Mouse (Mus musculus): ENCODE measurements around the gene Gmfg.

The Gmfg gene

GRCm38 (mm10) chr7:28438771-28439170, 1.5 kb downstream of the Gmfg start:
- DNase-seq, result no peak

DNA sequence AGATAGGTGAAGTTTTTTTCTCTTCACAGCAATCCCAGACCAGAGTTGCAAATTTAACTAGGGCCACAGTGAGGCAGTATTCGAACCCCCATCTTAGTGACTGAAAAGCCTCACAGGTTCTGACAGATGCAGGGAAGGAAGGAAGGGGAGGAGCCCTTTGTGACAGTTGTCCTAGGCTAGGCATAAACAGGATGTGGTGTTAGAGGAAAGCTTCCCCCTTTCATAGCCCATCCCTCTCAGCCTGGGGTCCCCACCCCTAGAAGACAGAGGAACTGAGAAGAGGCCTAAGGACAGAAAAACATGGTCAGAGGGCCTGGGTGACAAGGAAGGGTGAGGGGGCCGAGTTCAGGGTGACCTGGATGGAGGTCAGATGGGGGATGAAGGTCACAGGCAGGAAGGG, 3.5 kb downstream of the Gmfg start:
- peak; percentile 50 to 65 for DNase-seq

GRCm38 (mm10) chr7:28441776-28442485, 4.7 kb downstream of the Gmfg start:
- no peak for DNase-seq

- no peak for DNase-seq
Measured at GRCm38 (mm10) chr7:28442688-28443087, 5.4 kb downstream of the Gmfg start.

- DNase-seq, result no peak
Measured at GRCm38 (mm10) chr7:28444344-28444974, 7.2 kb downstream of the Gmfg start.

DNA sequence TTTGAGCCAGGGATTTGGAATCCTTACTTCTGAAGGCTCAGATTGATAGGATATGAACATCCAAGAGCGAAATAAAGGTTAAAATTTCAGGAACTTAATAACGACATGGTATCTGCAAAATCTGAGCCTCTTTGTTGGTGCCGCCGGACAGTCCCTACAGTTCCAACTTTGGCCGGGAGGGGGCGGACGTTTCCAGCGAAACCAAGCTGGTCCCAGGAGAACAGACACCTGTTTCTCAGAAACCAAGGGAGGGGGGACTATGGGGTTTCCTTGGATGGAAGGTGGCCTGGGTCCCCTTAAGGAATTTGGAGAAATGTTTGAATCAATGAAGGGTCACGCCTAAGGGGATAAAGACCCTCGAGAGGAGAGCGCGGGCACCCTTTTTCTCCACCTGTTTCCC, 9.2 kb downstream of the Gmfg start:
- DNase-seq, result peak; percentile 69 to 91

DNA sequence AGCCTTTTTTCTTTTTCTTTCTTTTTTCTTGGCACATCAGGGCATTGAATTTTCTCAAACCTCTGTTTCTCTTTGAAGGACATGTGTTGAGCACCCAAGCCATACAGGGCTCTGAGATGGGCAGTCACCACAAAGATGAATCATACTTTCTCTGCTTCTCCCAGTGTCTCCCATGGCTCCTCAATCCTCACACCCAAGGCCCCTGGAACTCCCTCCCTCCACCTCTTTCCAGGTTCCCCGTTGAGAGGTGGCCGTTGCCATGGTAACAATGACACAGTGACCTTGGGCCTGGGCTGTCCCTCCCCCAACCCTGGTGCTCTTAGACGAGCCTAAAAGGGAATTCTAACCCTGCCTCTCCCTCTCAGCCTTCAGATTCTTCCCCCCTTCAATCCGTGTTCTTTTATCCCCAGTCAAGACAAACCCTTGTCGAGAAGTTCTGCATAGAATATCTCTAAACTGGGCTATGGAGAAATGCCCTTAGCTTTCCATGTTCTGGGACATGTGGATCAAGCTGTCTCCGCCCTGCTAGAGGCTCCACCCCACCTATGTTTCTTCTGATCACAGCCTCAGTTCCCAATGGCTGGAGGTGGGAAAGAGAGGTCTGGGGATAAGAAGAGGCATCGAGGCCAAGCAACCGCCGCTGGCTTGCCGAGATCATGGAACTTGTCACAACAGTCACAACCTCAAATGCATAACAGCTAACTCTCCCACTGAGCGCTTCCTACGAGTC, 10.0 kb downstream of the Gmfg start:
- peak in 1 of 2 experiments; percentile 33 for DNase-seq

DNA sequence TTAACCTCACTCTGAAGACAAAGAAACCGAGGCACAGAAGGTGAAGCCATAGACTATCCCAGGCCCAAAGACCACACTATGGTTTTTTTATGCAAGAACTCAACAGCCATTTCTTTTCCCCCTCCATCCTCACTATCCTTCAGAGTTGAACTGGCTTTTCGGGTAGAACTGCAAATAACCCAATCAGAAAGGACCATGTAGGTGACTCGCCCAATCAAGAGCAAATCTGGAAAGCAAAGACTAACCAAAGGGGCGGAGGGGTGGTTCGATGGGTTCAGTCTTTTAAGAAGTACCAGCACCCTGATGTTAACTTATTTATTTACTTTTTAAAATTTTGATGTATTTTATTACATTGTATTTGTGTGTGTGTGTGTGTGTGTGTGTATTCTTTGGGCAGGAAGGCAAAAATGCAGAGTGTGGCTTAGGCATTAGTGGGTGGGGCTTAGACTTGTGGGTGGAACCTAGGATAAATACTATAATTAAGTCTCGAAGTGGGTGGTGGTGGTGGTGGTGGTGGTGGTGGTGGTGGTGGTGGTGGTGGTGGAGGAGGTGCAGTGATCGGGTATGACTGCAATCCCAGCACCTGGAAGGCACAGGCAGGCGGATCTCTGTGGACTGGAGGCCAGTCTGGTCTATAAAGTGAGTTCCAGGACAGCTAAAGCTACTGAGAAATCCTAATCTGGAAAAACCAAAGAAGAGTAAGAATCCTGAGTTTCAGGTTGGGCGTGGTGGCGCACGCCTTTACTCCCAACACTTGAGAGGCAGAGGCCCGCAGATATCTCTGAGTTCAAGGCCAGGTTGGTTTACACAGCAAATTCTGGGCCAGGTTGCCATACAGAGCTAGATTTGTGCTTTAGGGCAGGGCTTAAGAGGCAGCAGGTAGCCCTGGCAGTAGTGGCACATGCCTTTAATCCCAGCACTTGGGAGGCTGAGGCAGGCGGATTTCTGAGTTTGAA, 10.9 kb downstream of the Gmfg start:
- no peak for DNase-seq

- DNase-seq, result peak in 1 of 2 experiments; percentile 29
Measured at GRCm38 (mm10) chr7:28451531-28452360, 14.5 kb downstream of the Gmfg start, which contains the start of gene Lrfn1. Lrfn1 (plus strand) TSS chr7:28451980.

DNA sequence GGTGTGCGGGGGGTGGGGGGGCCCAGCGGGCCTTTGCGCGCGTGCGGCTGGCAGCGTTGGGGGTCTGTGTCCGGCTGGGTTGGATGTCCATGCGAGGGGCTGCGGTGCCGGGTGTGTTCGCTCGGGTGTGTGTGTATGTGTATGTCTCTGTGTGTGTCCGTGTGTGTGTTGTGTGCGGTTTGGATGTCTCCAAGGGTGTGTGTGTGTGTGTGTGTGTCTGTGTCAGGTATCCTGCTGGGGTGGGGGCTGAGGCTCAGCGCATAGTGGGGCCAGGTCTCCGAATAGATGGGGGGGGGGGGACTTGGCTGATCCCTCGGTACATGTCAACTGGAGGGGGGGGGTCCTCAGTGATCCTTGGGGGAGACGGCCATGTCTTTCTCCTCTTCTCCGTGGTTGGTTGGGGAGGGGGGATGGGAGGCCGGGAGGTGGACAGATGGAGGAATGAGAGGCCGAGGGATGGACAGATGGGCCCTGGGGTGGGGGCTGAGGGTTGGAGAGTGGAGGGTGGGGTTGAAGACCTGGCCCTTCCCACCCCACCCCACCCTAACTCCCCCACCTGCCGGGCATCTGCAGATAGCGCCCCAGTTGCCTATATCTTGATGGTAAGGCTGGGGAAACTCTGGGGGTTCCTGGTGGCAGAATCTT, 15.2 kb downstream of the Gmfg start:
- no peak for DNase-seq

DNA sequence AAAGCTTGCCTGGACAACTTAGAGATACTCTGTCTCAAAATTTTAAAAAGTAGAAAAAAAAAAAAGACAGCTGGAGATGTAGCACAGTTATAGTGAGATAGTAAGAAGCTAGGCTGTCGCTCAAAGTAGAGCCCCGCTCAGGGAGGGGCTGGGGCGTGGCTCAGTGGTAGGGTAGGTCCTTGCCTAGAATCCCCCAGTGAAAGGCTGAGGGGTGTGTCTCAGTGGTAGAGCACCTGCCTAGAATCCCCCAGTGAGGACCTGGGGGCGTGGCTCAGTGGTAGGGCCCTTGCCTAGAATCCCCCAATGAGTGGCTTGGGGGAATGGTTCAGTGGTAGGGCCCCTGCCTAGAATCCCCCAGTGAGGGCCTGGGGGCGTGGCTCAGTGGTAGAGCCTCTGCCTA, 23.1 kb downstream of the Gmfg start:
- DNase-seq, result no peak

DNA sequence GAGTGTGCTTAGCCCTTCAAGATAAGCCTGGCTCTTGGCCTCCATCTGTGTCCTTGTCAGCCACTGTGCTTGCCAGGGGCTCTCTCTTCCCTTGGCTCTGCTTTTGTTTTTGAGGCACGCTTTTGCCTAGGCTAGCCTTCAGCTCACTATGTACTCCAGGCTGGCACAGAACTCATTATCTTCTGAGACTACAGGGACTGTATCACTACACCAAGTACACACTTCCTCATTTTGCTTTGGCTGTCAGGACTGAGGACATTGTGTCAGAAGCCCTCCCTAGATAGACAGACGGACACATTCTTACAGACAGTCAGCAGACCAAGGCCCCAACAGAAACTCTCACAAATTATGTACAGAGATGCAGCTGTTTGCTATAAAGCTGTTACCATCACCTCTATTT, 25.5 kb downstream of the Gmfg start:
- DNase-seq, result no peak

GRCm38 (mm10) chr7:28464416-28465212, 27.4 kb downstream of the Gmfg start:
- DNase-seq, result peak; percentile 77 to 80

- DNase-seq, result no peak
Measured at GRCm38 (mm10) chr7:28466721-28467212, 29.5 kb downstream of the Gmfg start.

- DNase-seq, result peak; percentile 68 to 84
Measured at GRCm38 (mm10) chr7:28467213-28467751, 30.0 kb downstream of the Gmfg start.

DNA sequence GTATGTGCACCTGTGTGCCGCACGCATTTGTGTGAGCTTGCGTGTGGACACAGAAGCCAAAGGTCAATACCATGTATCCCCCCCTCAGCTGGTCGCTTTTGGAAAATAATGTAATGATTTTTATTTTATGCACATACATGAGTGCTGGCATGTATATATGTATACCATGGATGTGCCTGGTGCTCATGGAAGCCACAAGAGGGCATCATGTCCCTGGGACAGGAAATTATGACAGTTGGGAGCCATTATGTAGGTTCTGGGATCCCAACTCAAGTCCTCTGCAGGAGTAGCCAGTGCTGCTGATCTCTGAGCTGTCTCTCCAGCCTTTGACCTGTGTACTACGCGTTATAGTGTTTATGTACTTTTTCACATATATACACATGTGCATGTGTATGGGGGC, 38.9 kb downstream of the Gmfg start:
- DNase-seq, result no peak

GRCm38 (mm10) chr7:28477363-28477762, 40.1 kb downstream of the Gmfg start:
- DNase-seq, result no peak

- peak; percentile 4 to 37 for DNase-seq
Measured at GRCm38 (mm10) chr7:28478854-28479253, 41.6 kb downstream of the Gmfg start.

- no peak for DNase-seq
Measured at GRCm38 (mm10) chr7:28482854-28483253, 45.6 kb downstream of the Gmfg start.

DNA sequence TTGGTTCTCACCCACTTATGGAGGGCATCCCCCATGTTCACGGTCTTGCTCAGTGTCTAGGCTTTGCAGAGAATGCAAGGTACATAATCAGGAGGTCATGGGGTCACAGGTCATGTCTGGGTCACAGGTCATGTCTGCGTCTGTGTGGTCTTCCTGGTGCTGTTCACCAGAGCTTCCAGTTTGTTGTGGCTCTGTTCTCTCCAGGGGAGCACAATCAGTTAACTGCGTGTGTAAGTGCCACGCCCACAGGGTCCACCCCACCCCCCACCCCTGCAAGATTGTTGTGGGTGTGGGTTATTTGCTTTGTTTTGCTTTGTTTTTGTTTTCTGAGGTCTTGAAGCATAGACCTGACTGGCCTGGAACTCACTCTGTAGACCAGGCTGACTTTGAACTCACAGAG, 46.9 kb downstream of the Gmfg start:
- no peak for DNase-seq
